Comparison of ENCODE assay signal across 15 mouse cellular contexts in genomic region chr11:3566018-3566417, GRCm38 (mm10). TPM values are rescaled to one million over a fixed set of nuclear protein-coding genes. Genes with fewer than 3 reads are reported as not detected.
A peak's percentile ranks its signal among the peaks of the same experiment; 100 is the strongest.
DNase-seq lines count a peak whose midpoint lies in the region; ATAC-seq and TF ChIP-seq lines count a peak whose summit lies in the region.
"Had no signal": no experiment of that assay in that cellular context is flagged by ENCODE, and none has a peak within 500 bp of the region (broad histone marks: within the 10 kb centered on the region; RNA-seq: fewer than 3 reads in every experiment).

No protein-coding gene starts in this region.

- no peaks in the 10 kb centered on the region for H3K36me3 ChIP-seq in heart, embryonic 13.5 days
- H3K36me3 ChIP-seq in intestine, embryonic 16.5 days (ENCODE audit: control insufficient read depth, insufficient read depth, low read length): no peaks in the 10 kb centered on the region
- H3K36me3 ChIP-seq in lung, postnatal 0 days (ENCODE audit: insufficient read depth, low read length): no peaks in the 10 kb centered on the region
- H3K36me3 ChIP-seq in forebrain, embryonic 10.5 days (replicated peaks): no peaks in the 10 kb centered on the region
- H3K36me3 ChIP-seq: embryonic facial prominence, embryonic 13.5 days; hindbrain, embryonic 15.5 days had no signal

- peak overlapping the region; percentile 84; the same call in 1 of the 2 replicates for H3K27ac ChIP-seq in heart, embryonic 13.5 days (replicated peaks)
- peak overlapping the region; percentile 41; the same call in 1 of the 2 replicates for H3K27ac ChIP-seq in intestine, embryonic 16.5 days (ENCODE audit: low read length)
- H3K27ac ChIP-seq in lung, postnatal 0 days (ENCODE audit: low read length): no peak overlapping the region
- H3K27ac ChIP-seq in forebrain, embryonic 10.5 days: no peak overlapping the region
- H3K27ac ChIP-seq: embryonic facial prominence, embryonic 13.5 days; heart, adult 2 months; hindbrain, embryonic 15.5 days had no signal

- no peak overlapping the region for H3K4me3 ChIP-seq in heart, embryonic 13.5 days
- H3K4me3 ChIP-seq in intestine, embryonic 16.5 days (ENCODE audit: low read length): no peak overlapping the region
- no peak overlapping the region for H3K4me3 ChIP-seq in lung, postnatal 0 days (ENCODE audit: low read depth, low read length)
- H3K4me3 ChIP-seq in forebrain, embryonic 10.5 days: no peak overlapping the region
- H3K4me3 ChIP-seq: embryonic facial prominence, embryonic 13.5 days; heart, adult 2 months; hindbrain, embryonic 15.5 days had no signal

- no peaks in the 10 kb centered on the region for H3K27me3 ChIP-seq in heart, embryonic 13.5 days (replicated peaks)
- H3K27me3 ChIP-seq in intestine, embryonic 16.5 days (replicated peaks; ENCODE audit: control insufficient read depth, insufficient read depth, low read length): no peaks in the 10 kb centered on the region
- H3K27me3 ChIP-seq in lung, postnatal 0 days (replicated peaks; ENCODE audit: insufficient read depth, low read length): no peaks in the 10 kb centered on the region
- no peaks in the 10 kb centered on the region for H3K27me3 ChIP-seq in forebrain, embryonic 10.5 days (ENCODE audit: poor library complexity, severe bottlenecking)
- H3K27me3 ChIP-seq: embryonic facial prominence, embryonic 13.5 days; hindbrain, embryonic 15.5 days had no signal

- intact Hi-C loops in gastrocnemius, postnatal 14 days (cut with DNase I; ENCODE audit: low total_unique reads): no loop called here

- peaks cover 48% of the 10 kb centered on the region for H3K4me1 ChIP-seq in heart, embryonic 13.5 days
- 0 out of 2 replicates have a peak, but pooled peaks cover 5% of the 10 kb centered on the region for H3K4me1 ChIP-seq in intestine, embryonic 16.5 days (ENCODE audit: control insufficient read depth, insufficient read depth, low read length)
- no peaks in the 10 kb centered on the region for H3K4me1 ChIP-seq in lung, postnatal 0 days (ENCODE audit: insufficient read depth, low read depth, low read length)
- H3K4me1 ChIP-seq in forebrain, embryonic 10.5 days: peaks cover 3% of the 10 kb centered on the region; the same call in 1 of the 2 replicates
- H3K4me1 ChIP-seq: hindbrain, embryonic 15.5 days had no signal

- no peak for TF ChIP-seq EP300 in lung, postnatal 0 days (IDR thresholded peaks at IDR 0.05)

- 55% methylated on average over 4 of the region's 4 CpGs for WGBS in heart, embryonic 13.5 days
- 58% methylated on average over 4 of the region's 4 CpGs for WGBS in intestine, embryonic 16.5 days
- WGBS in lung, postnatal 0 days: 45% methylated on average over 4 of the region's 4 CpGs
- 92% methylated on average over 4 of the region's 4 CpGs for WGBS in forebrain, embryonic 10.5 days

- no peak overlapping the region for H3K9ac ChIP-seq in heart, embryonic 13.5 days
- no peak overlapping the region for H3K9ac ChIP-seq in intestine, embryonic 16.5 days (ENCODE audit: low read depth, low read length)
- no peak overlapping the region for H3K9ac ChIP-seq in lung, postnatal 0 days (replicated peaks; ENCODE audit: low read depth)
- H3K9ac ChIP-seq: embryonic facial prominence, embryonic 13.5 days; hindbrain, embryonic 15.5 days had no signal

- no peak for TF ChIP-seq CTCF in lung, postnatal 0 days (IDR thresholded peaks at IDR 0.05)

- H3K9me3 ChIP-seq in heart, embryonic 13.5 days: no peaks in the 10 kb centered on the region
- H3K9me3 ChIP-seq in intestine, embryonic 16.5 days (ENCODE audit: control insufficient read depth, low read length): no peaks in the 10 kb centered on the region
- H3K9me3 ChIP-seq in lung, postnatal 0 days (ENCODE audit: low read length): no peaks in the 10 kb centered on the region
- no peaks in the 10 kb centered on the region for H3K9me3 ChIP-seq in forebrain, embryonic 10.5 days
- H3K9me3 ChIP-seq: embryonic facial prominence, embryonic 13.5 days; hindbrain, embryonic 15.5 days had no signal

- no peak for DNase-seq in heart, adult 11 months
- DNase-seq in 3134 (ENCODE audit: extremely low read depth, insufficient read length, low spot score): peak; percentile 60
- DNase-seq in lung, postnatal 0 days (ENCODE audit: low spot score): peak; percentile 75
- no peak for DNase-seq in forebrain, embryonic 10.5 days (ENCODE audit: extremely low spot score, low spot score)
- DNase-seq in natural killer cell, adult 2 months (ENCODE audit: low spot score in 2 of 2): no peak
- no peak for DNase-seq in gastrocnemius, postnatal 14 days
- DNase-seq: B cell, adult 2 months; cerebellum, adult 9-11 months; heart, adult 2 months; right cerebral cortex, adult 18-20 months had no signal

- no peak overlapping the region for H3K4me2 ChIP-seq in heart, embryonic 13.5 days
- no peak overlapping the region for H3K4me2 ChIP-seq in intestine, embryonic 16.5 days (ENCODE audit: low read depth, low read length)
- no peak overlapping the region for H3K4me2 ChIP-seq in lung, postnatal 0 days (replicated peaks; ENCODE audit: low read depth, low read length)
- H3K4me2 ChIP-seq: embryonic facial prominence, embryonic 13.5 days; hindbrain, embryonic 15.5 days had no signal

- ATAC-seq in heart, embryonic 13.5 days (ENCODE audit: extremely low read depth, insufficient number of reproducible peaks, low FRiP score, low TSS enrichment): no peak
- ATAC-seq in intestine, embryonic 16.5 days: peak; percentile 52; the same call in 1 of the 2 replicates
- peak; percentile 90 for ATAC-seq in lung, postnatal 0 days
- ATAC-seq: forebrain, embryonic 16.5 days had no signal

RNA-seq across cellular contexts. Expression of gene Smtn, which starts 25.6 kb away (rescaled TPM):
- 77.1 and 79.5 TPM in 2 replicates for polyA plus RNA-seq in heart, embryonic 13.5 days (2015; fragmentation: Nextera tagmentation; extraction: Ambion mirVana)
- 78.2 and 80.1 TPM in 2 replicates for polyA plus RNA-seq in intestine, embryonic 16.5 days (2015; fragmentation: Nextera tagmentation; extraction: Ambion mirVana)
- 47.6 and 51.1 TPM in 2 replicates for polyA plus RNA-seq in lung, postnatal 0 days (2015; fragmentation: Nextera tagmentation; extraction: Ambion mirVana)
- 35.1 and 40.2 TPM in 2 replicates for polyA plus RNA-seq in forebrain, embryonic 10.5 days (2016; fragmentation: Nextera tagmentation; extraction: Ambion mirVana)
- 100 to 1,000 TPM in 1 of 2 experiments, 10 to 100 TPM in 1; 96.8 to 123 TPM for total RNA-seq in gastrocnemius, postnatal 14 days (2021)

RNA-seq across cellular contexts. Expression of gene Selenom, which starts 51.5 kb away (rescaled TPM):
- 128 and 130 TPM in 2 replicates for polyA plus RNA-seq in heart, embryonic 13.5 days (2015; fragmentation: Nextera tagmentation; extraction: Ambion mirVana)
- polyA plus RNA-seq in intestine, embryonic 16.5 days (2015; fragmentation: Nextera tagmentation; extraction: Ambion mirVana): 182 and 185 TPM in 2 replicates
- polyA plus RNA-seq in lung, postnatal 0 days (2015; fragmentation: Nextera tagmentation; extraction: Ambion mirVana): 60.8 and 62.8 TPM in 2 replicates
- polyA plus RNA-seq in forebrain, embryonic 10.5 days (2016; fragmentation: Nextera tagmentation; extraction: Ambion mirVana): 36.1 and 37.9 TPM in 2 replicates
- 10 to 100 TPM; 27.5 to 38.5 TPM for total RNA-seq in gastrocnemius, postnatal 14 days (2021)

Comparison
In these comparisons a context has a peak if more than half of its experiments do, and no peak if none do; other contexts are left out.
1. H3K27ac ChIP-seq: peak in heart, embryonic 13.5 days (single experiment) and intestine, embryonic 16.5 days (single experiment); none in lung, postnatal 0 days (single experiment) and forebrain, embryonic 10.5 days (single experiment).
2. DNase-seq: peak in 3134 (single experiment) and lung, postnatal 0 days (single experiment); none in heart, adult 11 months (single experiment), forebrain, embryonic 10.5 days (single experiment), natural killer cell, adult 2 months (0 of 2) and gastrocnemius, postnatal 14 days (single experiment).